Mouse (Mus musculus) bone marrow macrophage, adult 2 months (primary cell): ENCODE data around the gene Khdrbs1.

Experiments used
- CTCF ChIP-seq: IDR thresholded peaks from 2 replicates; pipeline ENCODE4 v1.5.1; 2012; ENCODE audit warnings: low read depth, mild to moderate bottlenecking, low read length, moderate library complexity
- POLR2A ChIP-seq: IDR thresholded peaks from 2 replicates; pipeline ENCODE4 v1.6.1; 2012; ENCODE audit warnings: mild to moderate bottlenecking, low read depth, low read length, borderline replicate concordance

GRCm38 (mm10) chr4:129700216-129700615 lies 41.9 kb downstream of the Khdrbs1 start:
- TF ChIP-seq CTCF (no peak), POLR2A (no peak)
